Mouse (Mus musculus) testis, adult 2 months (tissue): Measurements from ENCODE around the gene Chn2.

Experiments used
- CTCF ChIP-seq: fragments of 200-500 bp; IDR thresholded peaks from 2 replicates; pipeline ENCODE4 v1.5.1; 2012; ENCODE audit warnings: low read depth, mild to moderate bottlenecking, inconsistent platforms, low read length, moderate library complexity; ENCODE audit not compliant: control insufficient read depth, insufficient read depth, insufficient replicate concordance
- POLR2A ChIP-seq: fragments of 200-500 bp; IDR thresholded peaks from 2 replicates; pipeline ENCODE4 v1.6.1; 2012; ENCODE audit warnings: low read depth, mild to moderate bottlenecking, inconsistent platforms, low read length, moderate library complexity; ENCODE audit not compliant: control insufficient read depth

DNA sequence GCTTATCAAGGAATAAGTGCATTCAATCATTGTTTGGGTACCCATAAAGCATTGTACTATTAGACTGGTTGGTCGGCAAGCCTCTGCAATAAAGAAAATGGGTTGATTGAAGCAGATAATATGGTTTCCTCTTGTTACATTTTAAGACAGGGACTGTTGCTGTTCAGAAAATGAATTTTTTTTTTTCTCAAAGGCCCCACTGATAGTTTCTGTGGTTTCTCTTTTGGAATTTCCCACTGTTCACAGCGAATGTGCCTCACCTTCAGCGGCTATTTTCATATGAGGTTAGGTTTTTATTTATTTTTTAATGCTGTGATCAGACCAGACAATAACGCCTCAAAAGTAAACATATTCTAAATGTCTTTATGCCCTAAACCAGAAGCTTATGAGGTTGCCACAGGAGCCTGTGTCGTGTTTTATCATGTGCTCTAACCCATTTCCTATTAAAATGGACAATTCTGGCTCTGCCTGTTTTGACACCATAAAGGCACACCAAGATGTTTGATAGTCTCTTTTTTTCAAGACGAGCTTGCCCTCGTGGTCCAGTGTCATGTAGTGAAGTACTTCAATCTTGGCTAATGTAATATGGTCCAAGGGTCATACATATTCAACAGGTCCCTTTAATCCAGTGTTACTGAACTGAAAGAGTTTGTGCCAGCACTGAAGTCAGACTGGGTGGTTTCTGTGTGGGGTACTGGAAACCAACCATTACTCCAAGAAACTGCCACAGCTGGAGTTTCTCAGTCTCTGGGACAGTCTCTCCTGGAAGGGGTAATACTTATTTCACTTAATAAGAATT lies 112.3 kb downstream of the Chn2 start:
- TF ChIP-seq CTCF (no peak), POLR2A (no peak)
